Mouse (Mus musculus): ENCODE data around the gene Stum. TPM values are rescaled to one million over a fixed set of nuclear protein-coding genes. Genes with fewer than 3 reads are reported as not detected.

The Stum gene
- total and polyA plus RNA-seq, 3 experiments = 0.42 to 0.61 (median 0.51) TPM

DNA sequence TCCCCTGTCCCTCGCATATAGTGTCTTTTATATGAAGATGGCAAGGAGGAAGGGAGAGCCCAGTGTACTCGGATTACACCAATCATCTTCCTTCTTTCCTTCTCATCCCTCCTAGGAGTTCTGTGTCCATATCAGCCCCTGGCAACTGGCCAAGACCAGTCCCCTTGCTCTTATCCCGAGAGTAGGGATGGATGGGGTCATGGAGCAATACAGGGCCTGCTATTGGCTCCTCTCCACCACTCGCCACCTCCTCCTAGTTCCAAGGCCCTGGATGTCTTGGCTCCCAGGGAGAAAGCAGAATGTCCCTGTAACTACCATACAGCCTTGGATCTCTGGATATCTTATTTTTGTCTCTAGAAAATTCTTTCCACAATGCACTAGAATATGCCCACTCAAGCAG is 68.2 kb downstream of the Stum start:
- Histone ChIP-seq H3K27ac (ENCODE audit: insufficient read depth, low read depth) (no peak overlapping the region), H3K27me3 (replicated peaks) (no peaks in the 10 kb centered on the region), H3K4me2 (ENCODE audit: insufficient read depth, low read depth, poor library complexity, severe bottlenecking) (no peak overlapping the region), H3K9me3 (replicated peaks; ENCODE audit: low read length) (no peaks in the 10 kb centered on the region), H3K79me2 (replicated peaks; ENCODE audit: control insufficient read depth, extremely low read depth, insufficient read depth, poor library complexity, severe bottlenecking) (no peaks in the 10 kb centered on the region), H3K4me3 (replicated peaks in 1 of 3; ENCODE audit: low read depth in 2 of 3, low read length in 2 of 3, poor library complexity in 1 of 3) (no peak overlapping the region), H3K4me1 (ENCODE audit: control insufficient read depth in 1 of 2, insufficient read depth in 2 of 2) (peaks cover 37 to 58% of the 10 kb centered on the region in 2 experiments), H3K9ac (ENCODE audit: insufficient read depth, low read depth) (no peak overlapping the region), H3K36me3 (replicated peaks in 1 of 2; ENCODE audit: control insufficient read depth in 1 of 2, insufficient read depth in 1 of 2, low read length in 1 of 2) (peaks cover 47 to 81% of the 10 kb centered on the region in 2 experiments)
- DNase-seq (ENCODE audit: extremely low read depth) = no peak
- TF ChIP-seq ZNF384 (IDR thresholded peaks at IDR 0.05; ENCODE audit: low read depth, low read length) (no peak), GABPA (IDR thresholded peaks at IDR 0.05; ENCODE audit: insufficient replicate concordance, low read depth, low read length) (no peak), CHD1 (IDR thresholded peaks at IDR 0.05; ENCODE audit: low read depth, low read length) (no peak), TCF12 (IDR thresholded peaks at IDR 0.05; ENCODE audit: low read depth, low read length) (no peak), RAD21 (IDR thresholded peaks at IDR 0.05; ENCODE audit: low read depth, low read length) (no peak), NELFE (IDR thresholded peaks at IDR 0.05; ENCODE audit: low read depth, low read length) (no peak)
- dilution Hi-C loops (cut with MboI; ENCODE audit: extremely low pct_ligation_motif_present, extremely low pct_unique_long_range_greater_than_20kb, low sequenced_read_pairs) = no loop called here
- in situ Hi-C loops (cut with MboI; ENCODE audit: low pct_ligation_motif_present, low pct_unique_long_range_greater_than_20kb, low sequenced_read_pairs) = loop anchor here (25.0 kb wide), 1 partner anchor 553 kb away; no protein-coding TSS in a partner anchor

DNA sequence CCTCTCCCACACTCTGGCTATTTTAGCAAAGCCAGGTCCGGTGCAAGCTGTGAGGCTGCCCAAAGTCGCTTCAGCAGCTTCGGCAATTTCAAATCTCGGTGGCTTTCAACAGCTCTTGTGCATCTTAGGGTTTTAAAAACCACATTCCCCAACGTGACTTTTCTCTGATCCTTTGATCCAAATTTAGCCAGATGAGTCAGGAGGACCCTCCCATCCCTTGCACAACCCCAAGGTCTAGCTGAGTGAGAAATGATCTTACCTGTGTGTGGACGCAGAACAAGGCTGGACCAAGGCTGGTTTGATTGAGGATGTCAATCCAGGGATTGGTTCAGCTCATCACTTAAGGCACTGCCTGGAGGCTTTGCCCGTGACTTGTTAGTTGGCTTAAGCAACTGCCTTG is 73.0 kb downstream of the Stum start:
- peak overlapping the region; percentile 4; the same call in 1 of the 2 replicates for H3K27ac ChIP-seq (ENCODE audit: insufficient read depth, low read depth)
- no peaks in the 10 kb centered on the region for H3K27me3 ChIP-seq (replicated peaks)
- H3K9me3 ChIP-seq (replicated peaks; ENCODE audit: low read length) = no peaks in the 10 kb centered on the region
- peak overlapping the region; percentile 37 for H3K4me2 ChIP-seq (ENCODE audit: insufficient read depth, low read depth, poor library complexity, severe bottlenecking)
- dilution Hi-C loops (cut with MboI; ENCODE audit: extremely low pct_ligation_motif_present, extremely low pct_unique_long_range_greater_than_20kb, low sequenced_read_pairs) = no loop called here
- DNase-seq (ENCODE audit: extremely low read depth) = no peak
- H3K36me3 ChIP-seq (replicated peaks in 1 of 2; ENCODE audit: control insufficient read depth in 1 of 2, insufficient read depth in 1 of 2, low read length in 1 of 2) = peaks cover 21 to 37% of the 10 kb centered on the region in 2 experiments
- no peak for TF ChIP-seq USF1 (IDR thresholded peaks at IDR 0.05; ENCODE audit: low read depth, low read length)
- no peak for TF ChIP-seq CHD1 (IDR thresholded peaks at IDR 0.05; ENCODE audit: low read depth, low read length)
- no peak for TF ChIP-seq RCOR1 (conservative IDR thresholded peaks at IDR 0.05; ENCODE audit: low read depth, low read length)
- peak; percentile 50 for TF ChIP-seq JUN (IDR thresholded peaks at IDR 0.05; ENCODE audit: insufficient read depth, low read depth, low read length)
- TF ChIP-seq MEF2A (IDR thresholded peaks at IDR 0.05; ENCODE audit: borderline replicate concordance, low read depth, low read length) = peak; percentile 91
- peak; percentile 81 for TF ChIP-seq BHLHE40 (IDR thresholded peaks at IDR 0.05; ENCODE audit: low read depth, low read length)
- TF ChIP-seq NELFE (IDR thresholded peaks at IDR 0.05; ENCODE audit: low read depth, low read length) = no peak
- TF ChIP-seq POLR2AphosphoS2 (IDR thresholded peaks at IDR 0.05; ENCODE audit: low read depth, low read length) = no peak
- no peak for TF ChIP-seq PAX5 (IDR thresholded peaks at IDR 0.05; ENCODE audit: low read length)
- peak; percentile 29; the same call in 1 of the 2 replicates for TF ChIP-seq ETS1 (conservative IDR thresholded peaks at IDR 0.05; ENCODE audit: low read depth, low read length)
- TF ChIP-seq ZC3H11A (IDR thresholded peaks at IDR 0.05; ENCODE audit: low read depth, low read length) = no peak
- TF ChIP-seq EP300 (IDR thresholded peaks at IDR 0.05; ENCODE audit: low read length) = peak; percentile 39; the same call in 1 of the 2 replicates
- H3K9ac ChIP-seq (ENCODE audit: insufficient read depth, low read depth) = peak overlapping the region; percentile 11; the same call in 1 of the 2 replicates
- in situ Hi-C loops (cut with MboI; ENCODE audit: low pct_ligation_motif_present, low pct_unique_long_range_greater_than_20kb, low sequenced_read_pairs) = loop anchor here (25.0 kb wide), 1 partner anchor 548 kb away; no protein-coding TSS in a partner anchor
- H3K4me3 ChIP-seq (replicated peaks in 1 of 3; ENCODE audit: low read depth in 2 of 3, low read length in 2 of 3, poor library complexity in 1 of 3) = peak overlapping the region in 1 of 3 experiments; percentile 8
- peaks cover 46 to 58% of the 10 kb centered on the region in 2 experiments for H3K4me1 ChIP-seq (ENCODE audit: control insufficient read depth in 1 of 2, insufficient read depth in 2 of 2)
- 0 out of 2 replicates have a peak, but pooled peaks cover under 1% of the 10 kb centered on the region for H3K79me2 ChIP-seq (replicated peaks; ENCODE audit: control insufficient read depth, extremely low read depth, insufficient read depth, poor library complexity, severe bottlenecking)

Measured in CH12.LX (cell line).